Mouse (Mus musculus): ENCODE results near the gene Ddx39. TPM values are rescaled to one million over a fixed set of nuclear protein-coding genes. Genes with fewer than 3 reads are reported as not detected.

Gene Ddx39
- total and polyA plus RNA-seq, 3 experiments = 272 to 304 (median 279) TPM

DNA sequence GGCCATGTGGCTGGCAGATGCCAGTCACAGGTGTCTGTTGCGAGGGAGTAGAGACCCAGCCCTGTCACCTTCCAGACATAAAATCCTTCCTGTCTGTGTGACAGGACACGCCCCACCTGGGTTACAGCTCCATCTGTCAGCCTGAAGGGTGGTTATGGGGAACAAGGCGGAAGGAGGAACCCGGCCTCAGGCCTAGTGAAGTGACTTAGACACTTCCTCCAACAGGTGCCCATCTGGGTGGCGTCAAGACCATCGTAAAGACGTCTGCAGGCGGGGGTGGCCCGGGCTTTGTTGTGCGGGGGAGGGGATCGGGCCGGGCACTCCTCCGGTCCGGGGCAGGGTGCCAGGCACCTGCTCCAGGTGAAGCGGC lies 16.7 kb upstream of the Ddx39 start (continued):
- peak; percentile 17; the same call in 1 of the 2 replicates for TF ChIP-seq ETS1 (IDR thresholded peaks at IDR 0.05; ENCODE audit: low read depth, low read length)
- TF ChIP-seq ZC3H11A (IDR thresholded peaks at IDR 0.05; ENCODE audit: low read depth, low read length) = no peak
- no peak for TF ChIP-seq ZKSCAN1 (IDR thresholded peaks at IDR 0.05; ENCODE audit: low read depth, low read length)
- no peak for TF ChIP-seq RAD21 (IDR thresholded peaks at IDR 0.05; ENCODE audit: low read depth, low read length)
- no peak for TF ChIP-seq BHLHE40 (IDR thresholded peaks at IDR 0.05; ENCODE audit: borderline replicate concordance, low read depth, low read length)
- peak; percentile 4; the same call in 1 of the 2 replicates for TF ChIP-seq MAZ (IDR thresholded peaks at IDR 0.05; ENCODE audit: low read depth, low read length)
- no peak for TF ChIP-seq MAX (IDR thresholded peaks at IDR 0.05; ENCODE audit: low read length)
- no peak for TF ChIP-seq JUND (IDR thresholded peaks at IDR 0.05; ENCODE audit: low read depth, low read length)
- TF ChIP-seq CTCF (IDR thresholded peaks at IDR 0.05 in 2 of 3, conservative IDR thresholded peaks at IDR 0.05 in 1 of 3; ENCODE audit: control insufficient read depth in 1 of 3, insufficient read depth in 1 of 3, low read depth in 2 of 3, low read length in 3 of 3, poor library complexity in 1 of 3, severe bottlenecking in 1 of 3) = no peak

- Histone ChIP-seq H3K4me3 (ENCODE audit: control insufficient read depth in 1 of 2, insufficient read depth in 1 of 2, low read depth in 2 of 2, low read length in 2 of 2) (peak within 1 kb of the TSS; percentile 90 to 98), H3K9ac (ENCODE audit: control insufficient read depth, low read depth, low read length, poor library complexity, severe bottlenecking) (peak within 1 kb of the TSS; percentile 94), H3K4me1 (ENCODE audit: control insufficient read depth in 1 of 2, insufficient read depth in 2 of 2, low read length in 2 of 2) (peaks cover 8 to 37% of the 10 kb centered on the region in 2 experiments)
- TF ChIP-seq CHD2 (IDR thresholded peaks at IDR 0.05; ENCODE audit: low read length) (no peak), ZNF384 (IDR thresholded peaks at IDR 0.05; ENCODE audit: low read depth, low read length) (no peak), POLR2AphosphoS2 (IDR thresholded peaks at IDR 0.05; ENCODE audit: low read length) (peak; percentile 69; the same call in 1 of the 2 replicates), SMC3 (IDR thresholded peaks at IDR 0.05; ENCODE audit: low read depth, low read length) (no peak), MYB (IDR thresholded peaks at IDR 0.05; ENCODE audit: low read depth, low read length) (no peak), EP300 (IDR thresholded peaks at IDR 0.05; ENCODE audit: low read depth in 1 of 2, low read length in 2 of 2) (no peak), RAD21 (IDR thresholded peaks at IDR 0.05; ENCODE audit: low read depth, low read length) (no peak), ELF1 (IDR thresholded peaks at IDR 0.05; ENCODE audit: low read depth, low read length) (no peak), UBTF (IDR thresholded peaks at IDR 0.05; ENCODE audit: borderline replicate concordance, insufficient read depth, low read depth, low read length) (no peak), MAZ (IDR thresholded peaks at IDR 0.05; ENCODE audit: low read depth, low read length) (peak; percentile 72; the same call in 1 of the 2 replicates), CHD1 (IDR thresholded peaks at IDR 0.05; ENCODE audit: low read depth, low read length) (no peak; the same call in 1 of the 2 replicates), NRF1 (IDR thresholded peaks at IDR 0.05; ENCODE audit: insufficient read depth, low read depth, low read length, poor library complexity, severe bottlenecking) (no peak), TBP (IDR thresholded peaks at IDR 0.05; ENCODE audit: low read depth, low read length) (no peak), ETS1 (IDR thresholded peaks at IDR 0.05; ENCODE audit: low read depth, low read length) (no peak), E2F4 (IDR thresholded peaks at IDR 0.05; ENCODE audit: borderline replicate concordance, low read depth, low read length) (no peak), TCF12 (IDR thresholded peaks at IDR 0.05; ENCODE audit: low read depth, low read length) (0 out of 2 replicates have a peak, but pooled peaks have one; percentile 21), NELFE (IDR thresholded peaks at IDR 0.05; ENCODE audit: low read depth, low read length) (peak; percentile 62), HCFC1 (IDR thresholded peaks at IDR 0.05; ENCODE audit: low read depth, low read length) (peak; percentile 63), GABPA (IDR thresholded peaks at IDR 0.05; ENCODE audit: low read depth, low read length) (no peak), GATA1 (IDR thresholded peaks at IDR 0.05; ENCODE audit: low read depth, low read length) (no peak), POLR2A (IDR thresholded peaks at IDR 0.05; ENCODE audit: control insufficient read depth in 1 of 2, insufficient read depth in 1 of 2, low read depth in 1 of 2, low read length in 2 of 2, poor library complexity in 1 of 2) (peak; percentile 61 to 96; a peak in 3 of 4 replicates), POLR2AphosphoS5 (IDR thresholded peaks at IDR 0.05; ENCODE audit: borderline replicate concordance, low read depth, low read length) (no peak), KAT2A (conservative IDR thresholded peaks at IDR 0.05; ENCODE audit: low read depth, low read length) (no peak), MEF2A (IDR thresholded peaks at IDR 0.05; ENCODE audit: extremely low read depth, insufficient replicate concordance, low read depth, low read length, poor library complexity, severe bottlenecking) (0 out of 2 replicates have a peak, but pooled peaks have one; percentile 19), USF1 (IDR thresholded peaks at IDR 0.05; ENCODE audit: low read depth, low read length) (peak; percentile 92), RCOR1 (IDR thresholded peaks at IDR 0.05; ENCODE audit: low read depth, low read length) (no peak), MAX (IDR thresholded peaks at IDR 0.05; ENCODE audit: low read length) (no peak; the same call in 1 of the 2 replicates), MAFK (IDR thresholded peaks at IDR 0.05; ENCODE audit: borderline replicate concordance, low read depth, low read length) (no peak)
Measured at GRCm38 (mm10) chr8:83698661-83699453, 16.1 kb upstream of the Ddx39 start, which contains the start of gene Pkn1. Gene Pkn1, minus strand, starts transcription at chr8:83699179.

More at GRCm38 (mm10) chr8:83698661-83699453, 16.1 kb upstream of the Ddx39 start, which contains the start of gene Pkn1:
- peaks cover 29% of the 10 kb centered on the region for H3K79me2 ChIP-seq (ENCODE audit: control insufficient read depth, insufficient read depth, low read length, poor library complexity)
- H3K27me3 ChIP-seq (ENCODE audit: control insufficient read depth in 1 of 2, insufficient read depth in 2 of 2, low read length in 2 of 2) = no peaks in the 10 kb centered on the region
- DNase-seq (ENCODE audit: low read depth, low spot score) = peak; percentile 84
- no peaks in the 10 kb centered on the region for H3K9me3 ChIP-seq (replicated peaks; ENCODE audit: insufficient read depth, low read length)
- H3K27ac ChIP-seq (ENCODE audit: control insufficient read depth, low read depth, low read length) = peak within 1 kb of the TSS; percentile 82
- peaks cover 0 to 13% of the 10 kb centered on the region in 2 experiments; a peak in 2 of 4 replicates for H3K36me3 ChIP-seq (ENCODE audit: control insufficient read depth in 1 of 2, insufficient read depth in 2 of 2, low read length in 2 of 2)
